Mouse (Mus musculus): ENCODE measurements at regions not wholly inside any gene's neighbourhood (a gene's known extent, or its start where the extent isn't known, plus 50 kb on each side); places are given as distances from the start of the nearest gene placed in this dataset.

DNA sequence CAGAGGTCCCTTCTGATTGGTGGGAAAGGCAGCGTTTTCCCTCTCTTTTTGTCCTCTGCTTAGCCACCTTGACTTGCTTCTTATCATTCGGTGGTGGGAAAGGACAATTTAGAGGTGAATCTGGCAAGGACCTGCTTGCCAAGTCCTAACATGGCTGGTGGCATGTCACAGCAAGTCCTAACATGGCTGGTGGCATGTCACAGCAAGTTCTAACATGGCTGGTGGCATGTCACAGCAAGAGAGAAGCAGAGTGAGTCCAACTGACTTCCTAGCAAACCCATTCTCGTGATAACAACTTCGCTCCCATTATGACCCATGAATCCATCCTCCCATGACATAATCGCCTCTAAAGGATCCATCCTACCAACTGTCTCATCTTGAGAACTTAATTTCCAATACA, 183.1 kb downstream of the Lmo4 start:
- ATAC-seq: no peak
- WGBS (ENCODE audit: insufficient replicate concordance): 60% methylated on average over 5 of the region's 5 CpGs
- H3K27me3 ChIP-seq (replicated peaks): no peaks in the 10 kb centered on the region

DNA sequence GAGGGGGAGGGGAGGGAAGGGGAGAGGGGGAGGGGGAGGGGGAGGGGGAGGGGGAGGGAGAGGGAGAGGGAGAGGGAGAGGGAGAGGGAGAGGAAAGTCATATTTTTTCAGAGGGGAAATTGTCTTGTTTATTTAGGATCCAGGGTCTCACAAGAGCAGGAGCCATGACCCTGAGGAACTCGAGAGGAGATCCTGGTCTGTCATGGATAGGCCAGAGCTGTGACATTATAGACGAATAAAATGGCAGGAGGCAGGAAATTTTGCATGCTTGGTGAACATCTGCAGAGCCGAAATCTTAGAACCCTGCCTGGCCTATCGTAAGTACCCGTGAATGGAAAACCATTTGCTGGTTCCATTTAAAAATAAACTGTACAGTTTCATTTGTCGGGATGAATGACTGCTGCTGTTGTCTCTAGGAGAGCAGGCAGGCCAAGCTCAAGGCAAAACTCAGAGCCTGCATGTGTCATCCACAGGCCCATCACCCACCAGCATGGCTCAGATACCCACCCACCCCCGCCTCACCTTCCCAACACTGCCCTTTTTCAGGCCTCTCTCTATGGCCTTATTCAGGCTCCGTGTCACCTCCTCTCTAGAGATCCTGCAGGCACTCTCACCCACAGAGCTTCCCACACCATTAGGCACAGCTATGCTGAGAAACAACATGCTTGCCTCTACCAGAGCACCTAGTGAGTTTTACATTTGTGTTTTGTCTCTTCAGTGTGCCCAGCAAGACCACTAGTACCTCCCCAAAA, 184.7 kb downstream of the Lmo4 start:
- H3K27ac ChIP-seq: no peak overlapping the region
- no peak overlapping the region for H3K4me3 ChIP-seq
- no peak overlapping the region for H3K4me2 ChIP-seq
- no peaks in the 10 kb centered on the region for H3K36me3 ChIP-seq
- H3K9ac ChIP-seq: no peak overlapping the region
- no peaks in the 10 kb centered on the region for H3K9me3 ChIP-seq (replicated peaks)
- no peak for ATAC-seq
- H3K4me1 ChIP-seq: no peaks in the 10 kb centered on the region
- WGBS (ENCODE audit: insufficient replicate concordance): 52% methylated on average over 8 of the region's 8 CpGs
- no peaks in the 10 kb centered on the region for H3K27me3 ChIP-seq (replicated peaks)

More for the DNA sequence above, 183.1 kb downstream of the Lmo4 start:
- no peak overlapping the region for H3K4me2 ChIP-seq
- no peaks in the 10 kb centered on the region for H3K9me3 ChIP-seq (replicated peaks)
- H3K9ac ChIP-seq: no peak overlapping the region
- H3K36me3 ChIP-seq: no peaks in the 10 kb centered on the region
- no peak overlapping the region for H3K27ac ChIP-seq
- no peak overlapping the region for H3K4me3 ChIP-seq
- H3K4me1 ChIP-seq: no peaks in the 10 kb centered on the region

GRCm38 (mm10) chr3:144019293-144019692, 185.7 kb downstream of the Lmo4 start:
- no peaks in the 10 kb centered on the region for H3K36me3 ChIP-seq
- 88% methylated on average over 2 of the region's 2 CpGs for WGBS (ENCODE audit: insufficient replicate concordance)
- H3K4me2 ChIP-seq: no peak overlapping the region
- no peak overlapping the region for H3K9ac ChIP-seq
- no peaks in the 10 kb centered on the region for H3K27me3 ChIP-seq (replicated peaks)
- no peaks in the 10 kb centered on the region for H3K9me3 ChIP-seq (replicated peaks)
- no peak overlapping the region for H3K4me3 ChIP-seq
- H3K4me1 ChIP-seq: no peaks in the 10 kb centered on the region
- H3K27ac ChIP-seq: no peak overlapping the region
- ATAC-seq: no peak

GRCm38 (mm10) chr3:144018559-144018958, 186.5 kb downstream of the Lmo4 start:
- Histone ChIP-seq H3K4me2 (no peak overlapping the region), H3K4me3 (no peak overlapping the region), H3K27ac (no peak overlapping the region), H3K9ac (no peak overlapping the region), H3K36me3 (no peaks in the 10 kb centered on the region), H3K9me3 (replicated peaks) (no peaks in the 10 kb centered on the region), H3K4me1 (no peaks in the 10 kb centered on the region), H3K27me3 (replicated peaks) (no peaks in the 10 kb centered on the region)
- no peak for ATAC-seq
- WGBS (ENCODE audit: insufficient replicate concordance): 66% methylated on average over 4 of the region's 4 CpGs

- no peaks in the 10 kb centered on the region for H3K36me3 ChIP-seq
- no peak for ATAC-seq
- no peaks in the 10 kb centered on the region for H3K27me3 ChIP-seq (replicated peaks)
- no peak overlapping the region for H3K4me3 ChIP-seq
- H3K4me2 ChIP-seq: no peak overlapping the region
- H3K9ac ChIP-seq: no peak overlapping the region
- H3K27ac ChIP-seq: no peak overlapping the region
- no peaks in the 10 kb centered on the region for H3K4me1 ChIP-seq
- no peaks in the 10 kb centered on the region for H3K9me3 ChIP-seq (replicated peaks)
- 55% methylated on average over 3 of the region's 3 CpGs for WGBS (ENCODE audit: insufficient replicate concordance)
Measured at GRCm38 (mm10) chr3:144015236-144015635, 189.8 kb downstream of the Lmo4 start.

- WGBS (ENCODE audit: insufficient replicate concordance): 61% methylated on average over 8 of the region's 8 CpGs
- no peak overlapping the region for H3K9ac ChIP-seq
- H3K4me2 ChIP-seq: no peak overlapping the region
- H3K27ac ChIP-seq: no peak overlapping the region
- no peak overlapping the region for H3K4me3 ChIP-seq
- H3K4me1 ChIP-seq: no peaks in the 10 kb centered on the region
- H3K27me3 ChIP-seq (replicated peaks): no peaks in the 10 kb centered on the region
- no peaks in the 10 kb centered on the region for H3K36me3 ChIP-seq
- H3K9me3 ChIP-seq (replicated peaks): no peaks in the 10 kb centered on the region
- no peak for ATAC-seq
Measured at GRCm38 (mm10) chr3:144013481-144014125, 191.4 kb downstream of the Lmo4 start.

- Histone ChIP-seq H3K36me3 (no peaks in the 10 kb centered on the region), H3K27ac (no peak overlapping the region), H3K4me2 (no peak overlapping the region), H3K4me3 (no peak overlapping the region), H3K9ac (no peak overlapping the region), H3K27me3 (replicated peaks) (no peaks in the 10 kb centered on the region), H3K4me1 (no peaks in the 10 kb centered on the region), H3K9me3 (replicated peaks) (no peaks in the 10 kb centered on the region)
- WGBS (ENCODE audit: insufficient replicate concordance): 55% methylated on average over 6 of the region's 6 CpGs
- ATAC-seq: no peak
Measured at GRCm38 (mm10) chr3:144012820-144013219, 192.2 kb downstream of the Lmo4 start.

DNA sequence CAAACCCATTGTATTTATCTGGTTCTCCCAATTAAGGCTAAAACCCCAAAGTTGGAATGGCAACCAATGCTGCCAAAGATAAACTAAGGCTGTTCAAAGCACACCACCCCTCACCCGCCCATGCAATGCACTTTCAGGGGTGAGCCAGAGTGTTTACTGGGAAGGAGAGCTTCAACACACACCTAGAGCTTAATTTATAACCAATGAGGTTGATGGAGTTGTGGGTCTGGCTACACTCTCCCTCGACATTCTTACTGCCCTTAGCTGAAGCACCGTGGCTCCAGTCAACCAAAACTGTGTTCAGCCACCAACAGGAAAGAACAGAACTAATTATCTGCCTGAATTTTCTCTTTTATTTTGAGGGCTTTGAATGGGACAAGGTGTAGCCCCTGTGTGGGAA, 192.8 kb downstream of the Lmo4 start:
- no peaks in the 10 kb centered on the region for H3K9me3 ChIP-seq (replicated peaks)
- no peak overlapping the region for H3K9ac ChIP-seq
- H3K36me3 ChIP-seq: no peaks in the 10 kb centered on the region
- ATAC-seq: no peak
- H3K4me3 ChIP-seq: no peak overlapping the region
- H3K27ac ChIP-seq: no peak overlapping the region
- WGBS (ENCODE audit: insufficient replicate concordance): 47% methylated on average over 3 of the region's 3 CpGs
- no peak overlapping the region for H3K4me2 ChIP-seq
- H3K27me3 ChIP-seq (replicated peaks): no peaks in the 10 kb centered on the region
- no peaks in the 10 kb centered on the region for H3K4me1 ChIP-seq

GRCm38 (mm10) chr3:144011456-144012025, 193.5 kb downstream of the Lmo4 start:
- Histone ChIP-seq H3K4me3 (no peak overlapping the region), H3K9me3 (replicated peaks) (no peaks in the 10 kb centered on the region), H3K4me1 (no peaks in the 10 kb centered on the region), H3K36me3 (no peaks in the 10 kb centered on the region), H3K27ac (no peak overlapping the region), H3K9ac (no peak overlapping the region), H3K27me3 (replicated peaks) (no peaks in the 10 kb centered on the region), H3K4me2 (no peak overlapping the region)
- no peak for ATAC-seq
- WGBS (ENCODE audit: insufficient replicate concordance): 55% methylated on average over 12 of the region's 12 CpGs

DNA sequence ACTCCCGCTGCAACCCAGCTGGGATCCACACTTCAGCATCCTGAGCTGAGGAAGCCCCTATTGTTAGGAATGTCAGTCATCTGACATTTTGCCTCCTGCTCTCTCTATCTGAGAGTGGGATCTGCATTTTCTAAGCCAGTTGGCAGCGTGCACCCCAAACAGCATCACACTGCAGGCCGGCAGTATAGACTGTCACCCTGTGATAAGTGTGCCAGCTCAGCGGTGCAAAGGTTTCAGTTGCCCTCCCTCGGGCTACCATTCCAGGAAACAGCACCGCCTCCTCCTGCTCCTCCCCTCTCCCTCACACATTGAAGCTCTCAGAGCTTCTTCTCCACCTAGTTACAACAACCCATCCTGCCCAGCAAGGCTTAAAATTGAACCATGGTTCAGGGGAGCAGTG, 194.5 kb downstream of the Lmo4 start:
- ATAC-seq: no peak
- no peaks in the 10 kb centered on the region for H3K27me3 ChIP-seq (replicated peaks)
- no peaks in the 10 kb centered on the region for H3K36me3 ChIP-seq
- H3K4me1 ChIP-seq: no peaks in the 10 kb centered on the region
- H3K4me2 ChIP-seq: no peak overlapping the region
- H3K9me3 ChIP-seq (replicated peaks): no peaks in the 10 kb centered on the region
- no peak overlapping the region for H3K9ac ChIP-seq
- WGBS (ENCODE audit: insufficient replicate concordance): 29% methylated on average over 6 of the region's 6 CpGs
- no peak overlapping the region for H3K27ac ChIP-seq
- no peak overlapping the region for H3K4me3 ChIP-seq

DNA sequence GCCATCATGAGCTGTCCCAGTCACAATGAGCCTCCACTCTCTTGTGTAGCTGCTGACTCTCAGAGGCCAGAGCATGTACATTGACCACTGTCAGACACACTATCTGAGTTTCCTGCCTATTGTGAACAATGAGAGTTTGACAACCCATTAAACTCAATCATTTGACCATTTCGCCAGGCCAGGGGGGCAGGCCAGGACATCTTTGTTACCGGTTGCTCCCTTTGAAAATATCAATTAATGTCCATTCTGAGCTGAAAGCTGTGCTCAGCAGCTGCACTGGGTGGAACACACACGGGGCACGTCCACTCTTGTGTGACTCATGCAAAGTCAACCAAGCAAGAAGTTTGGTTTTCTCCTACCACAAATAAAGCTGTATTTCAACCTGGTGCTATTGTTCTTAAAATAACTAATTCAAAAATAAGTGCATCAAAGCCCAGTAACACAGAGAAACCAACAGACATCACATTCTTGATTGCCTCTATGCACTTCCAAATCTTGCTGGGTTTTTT, 197.9 kb downstream of the Lmo4 start:
- H3K9ac ChIP-seq: no peak overlapping the region
- H3K9me3 ChIP-seq (replicated peaks): no peaks in the 10 kb centered on the region
- H3K4me1 ChIP-seq: no peaks in the 10 kb centered on the region
- H3K4me2 ChIP-seq: no peak overlapping the region
- 73% methylated on average over 4 of the region's 4 CpGs for WGBS (ENCODE audit: insufficient replicate concordance)
- no peaks in the 10 kb centered on the region for H3K27me3 ChIP-seq (replicated peaks)
- H3K4me3 ChIP-seq: no peak overlapping the region
- H3K36me3 ChIP-seq: no peaks in the 10 kb centered on the region
- H3K27ac ChIP-seq: no peak overlapping the region
- no peak for ATAC-seq

DNA sequence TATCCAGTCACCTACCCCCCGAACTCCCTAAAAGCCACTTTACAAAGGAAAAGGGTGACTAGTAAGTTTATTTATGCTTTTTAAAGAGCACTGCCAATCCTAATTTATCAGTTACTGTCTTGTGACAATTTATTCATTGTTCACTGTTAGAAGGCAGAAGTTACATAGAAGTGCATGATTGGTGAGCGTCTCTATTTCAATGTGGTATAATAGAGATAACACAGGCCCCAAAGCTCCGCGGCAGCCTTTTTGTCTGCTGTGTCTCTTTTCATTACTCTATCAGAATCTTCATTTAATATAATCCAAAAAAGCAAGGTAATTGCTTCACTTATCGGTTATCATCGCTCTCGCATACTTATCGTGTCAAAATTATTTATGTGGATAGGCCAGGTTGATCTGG, 207.1 kb downstream of the Lmo4 start:
- Histone ChIP-seq H3K27me3 (replicated peaks) (no peaks in the 10 kb centered on the region), H3K4me2 (no peak overlapping the region), H3K4me1 (no peaks in the 10 kb centered on the region), H3K4me3 (no peak overlapping the region), H3K36me3 (no peaks in the 10 kb centered on the region), H3K27ac (no peak overlapping the region), H3K9me3 (replicated peaks) (no peaks in the 10 kb centered on the region), H3K9ac (no peak overlapping the region)
- 78% methylated on average over 8 of the region's 8 CpGs for WGBS (ENCODE audit: insufficient replicate concordance)
- no peak for ATAC-seq
